Mouse (Mus musculus) embryo, embryonic 11.5 days (tissue): ENCODE results near the gene Zfp326.

Experiments
- DNase-seq: peaks from one replicate; pipeline ENCODE4 v3.0.0-alpha.2; 2012; ENCODE audit warnings: low read depth, low spot score

Zfp326 gene

DNA sequence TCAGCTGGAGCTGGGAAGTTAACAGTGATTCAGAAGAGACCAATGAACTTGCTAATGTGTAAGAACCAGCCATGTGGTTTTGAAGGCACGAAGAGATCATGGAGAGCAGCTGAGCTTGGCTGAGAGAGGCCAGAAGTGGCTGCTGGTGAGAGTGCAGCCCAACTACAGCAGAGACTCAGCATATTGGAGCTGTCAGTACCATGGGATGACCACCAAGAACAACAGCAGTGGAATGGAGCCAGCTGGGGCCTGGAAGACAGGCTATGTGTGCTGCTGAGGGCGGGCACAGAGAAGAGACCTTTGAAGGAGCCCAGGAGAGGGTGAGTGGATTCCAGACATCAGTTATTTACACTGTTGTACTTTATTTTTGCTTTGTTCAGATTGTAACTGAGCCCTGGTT lies 65.6 kb downstream of the Zfp326 start:
- no peak for DNase-seq
